ENCODE assay signal across 30 mouse cellular contexts in the genomic region with DNA sequence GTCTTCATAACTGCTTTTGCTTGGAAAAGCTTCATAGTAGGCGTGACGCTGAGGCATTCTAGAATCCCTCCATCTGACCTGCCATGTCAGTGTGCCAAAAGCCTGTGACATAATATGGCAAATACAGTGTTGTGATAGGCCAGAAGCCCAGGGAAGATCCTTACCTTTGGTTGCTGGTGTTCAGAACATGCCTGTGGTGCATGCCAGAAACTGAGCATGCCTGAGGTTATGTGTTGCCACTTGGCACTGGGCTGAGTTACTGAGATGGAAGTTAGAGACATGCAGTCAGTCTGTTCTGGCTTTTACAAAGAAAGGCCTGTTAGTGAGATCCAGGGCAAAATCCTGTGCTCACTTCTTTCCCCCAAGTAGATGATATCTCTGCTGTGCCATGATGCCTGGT.
"Had no signal": no experiment of that assay in that cellular context is flagged by ENCODE, and none has a peak within 500 bp of the region (broad histone marks: within the 10 kb centered on the region; RNA-seq: fewer than 3 reads in every experiment).

No protein-coding gene starts in this region.

- H3K9ac ChIP-seq: embryonic facial prominence, embryonic 12.5 days; embryonic facial prominence, embryonic 13.5 days; embryonic facial prominence, embryonic 15.5 days; forebrain, embryonic 12.5 days; forebrain, embryonic 13.5 days; forebrain, embryonic 15.5 days; forebrain, postnatal 0 days had no signal

- H3K27me3 ChIP-seq: embryonic facial prominence, embryonic 12.5 days; embryonic facial prominence, embryonic 13.5 days; embryonic facial prominence, embryonic 15.5 days; forebrain, embryonic 12.5 days; forebrain, embryonic 13.5 days; forebrain, embryonic 15.5 days had no signal

- H3K27ac ChIP-seq: embryonic facial prominence, embryonic 10.5 days; embryonic facial prominence, embryonic 12.5 days; embryonic facial prominence, embryonic 13.5 days; embryonic facial prominence, embryonic 15.5 days; forebrain, embryonic 10.5 days; forebrain, embryonic 12.5 days; forebrain, embryonic 13.5 days; forebrain, embryonic 15.5 days; gastrocnemius, adult 2 months; heart, adult 2 months; heart, embryonic 10.5 days had no signal

- H3K36me3 ChIP-seq: embryonic facial prominence, embryonic 10.5 days; embryonic facial prominence, embryonic 12.5 days; embryonic facial prominence, embryonic 13.5 days; embryonic facial prominence, embryonic 15.5 days; forebrain, embryonic 10.5 days; forebrain, embryonic 12.5 days; forebrain, embryonic 15.5 days; heart, embryonic 10.5 days had no signal

- H3K4me3 ChIP-seq: embryonic facial prominence, embryonic 10.5 days; embryonic facial prominence, embryonic 12.5 days; embryonic facial prominence, embryonic 13.5 days; embryonic facial prominence, embryonic 15.5 days; erythroblast, embryonic 14.5 days; forebrain, embryonic 10.5 days; forebrain, embryonic 12.5 days; forebrain, embryonic 13.5 days; forebrain, embryonic 15.5 days; gastrocnemius, adult 2 months; heart, adult 2 months; heart, embryonic 10.5 days had no signal

- H3K9me3 ChIP-seq: embryonic facial prominence, embryonic 10.5 days; embryonic facial prominence, embryonic 12.5 days; embryonic facial prominence, embryonic 13.5 days; embryonic facial prominence, embryonic 15.5 days; forebrain, embryonic 10.5 days; forebrain, embryonic 12.5 days; forebrain, embryonic 13.5 days; forebrain, embryonic 15.5 days; heart, embryonic 10.5 days had no signal

- ATAC-seq: forebrain, embryonic 13.5 days; forebrain, embryonic 14.5 days; forebrain, embryonic 15.5 days; forebrain, embryonic 16.5 days; forebrain, postnatal 0 days had no signal

- H3K4me1 ChIP-seq: embryonic facial prominence, embryonic 10.5 days; embryonic facial prominence, embryonic 12.5 days; embryonic facial prominence, embryonic 13.5 days; embryonic facial prominence, embryonic 15.5 days; forebrain, embryonic 10.5 days; forebrain, embryonic 12.5 days; forebrain, embryonic 13.5 days; forebrain, embryonic 15.5 days; heart, embryonic 10.5 days had no signal

- H3K4me2 ChIP-seq: embryonic facial prominence, embryonic 12.5 days; embryonic facial prominence, embryonic 13.5 days; embryonic facial prominence, embryonic 15.5 days; forebrain, embryonic 12.5 days; forebrain, embryonic 13.5 days; forebrain, embryonic 15.5 days had no signal

- DNase-seq: cerebellum, adult 18-20 months; cerebellum, adult 2 months; cerebellum, adult 8-10 months; cerebellum, adult 9-10 months; cerebellum, adult 9-11 months; cerebellum, postnatal 10 days; cerebellum, postnatal 14 days; cerebellum, postnatal 25 days; cerebellum, postnatal 36 days; embryo, embryonic 11 days; forebrain, postnatal 0 days; gastrocnemius, adult 2 months; gastrocnemius, postnatal 14 days; gastrocnemius, postnatal 25 days; gastrocnemius, postnatal 36 days; heart, adult 11 months; heart, adult 18-20 months; heart, adult 2 months had no signal
